Mouse (Mus musculus) hindbrain, embryonic 12.5 days (tissue): ENCODE data around the gene Slc8a1. TPM values are rescaled to one million over a fixed set of nuclear protein-coding genes. Genes with fewer than 3 reads are reported as not detected.

Experiments used
- ATAC-seq: fragments of 200-750 bp; cut with Nextera tagmentation; 2 replicates; pipeline ENCODE4 v1.8.0; 2017; ENCODE audit warnings: moderate TSS enrichment; ENCODE audit not compliant: low FRiP score
- H3K27ac ChIP-seq: fragments of 300-500 bp; sonication (generic); 2 replicates; pipeline ENCODE4 v1.5.1; 2016; ENCODE audit warnings: mild to moderate bottlenecking
- H3K27me3 ChIP-seq: fragments of 300-500 bp; sonication (generic); 2 replicates; pipeline ENCODE4 v1.6.1; 2016; ENCODE audit warnings: mild to moderate bottlenecking
- H3K36me3 ChIP-seq: fragments of 300-500 bp; sonication (generic); 2 replicates; pipeline ENCODE4 v1.6.1; 2016; ENCODE audit warnings: mild to moderate bottlenecking
- H3K4me1 ChIP-seq: fragments of 300-500 bp; sonication (generic); 2 replicates; pipeline ENCODE4 v1.6.1; 2016
- H3K4me2 ChIP-seq: fragments of 300-500 bp; sonication (generic); replicated peaks from 2 replicates; pipeline ENCODE4 v1.6.1; 2016; ENCODE audit warnings: mild to moderate bottlenecking
- H3K4me3 ChIP-seq: fragments of 300-500 bp; sonication (generic); 2 replicates; pipeline ENCODE4 v1.5.1; 2016; ENCODE audit warnings: mild to moderate bottlenecking
- H3K9ac ChIP-seq: fragments of 300-500 bp; sonication (generic); 2 replicates; pipeline ENCODE4 v1.6.1; 2016; ENCODE audit warnings: mild to moderate bottlenecking, moderate library complexity
- H3K9me3 ChIP-seq: fragments of 300-500 bp; sonication (generic); replicated peaks from 2 replicates; pipeline ENCODE4 v1.6.1; 2016; ENCODE audit warnings: mild to moderate bottlenecking
- WGBS: fragments of 180-500 bp; shearing (Covaris S2); methylation state at CpG from one replicate; pipeline ENCODE4 v1.1.7; 2016; 5-methylcytosine and 5-hydroxymethylcytosine counted together
- polyA plus RNA-seq: library from polyadenylated mRNA; unstranded; fragments of >200 nt; fragmentation: Nextera tagmentation; extraction: Ambion mirVana; gene quantifications from 2 replicates; pipeline ENCODE4 v1.2.1, GENCODE M21; 2016

Slc8a1 gene
- polyA plus RNA-seq: 9.0 and 10.7 TPM in 2 replicates

DNA sequence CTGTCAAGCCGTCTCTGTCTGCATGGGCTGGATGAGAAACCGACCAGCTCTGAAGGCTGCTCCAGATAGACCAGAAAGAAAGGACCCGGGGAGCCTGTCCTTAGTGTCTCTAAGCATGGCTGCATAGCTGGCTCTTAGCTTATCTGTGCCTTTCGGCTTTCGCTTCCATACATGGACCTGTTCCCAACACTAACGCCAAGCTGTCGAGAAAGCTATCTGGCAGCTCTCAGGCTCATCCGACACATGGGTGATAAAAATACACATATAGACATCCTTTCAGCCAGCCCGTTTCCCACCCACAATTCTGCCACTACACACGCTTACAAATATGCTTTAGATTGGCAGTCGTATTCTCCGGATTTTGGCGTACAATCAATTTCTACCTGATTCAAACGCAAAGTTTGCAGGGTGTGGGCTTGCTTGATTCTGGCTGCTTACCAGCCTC, at the start of gene Slc8a1:
TSS of gene Slc8a1 (minus strand) at position 67 of the 445 bp plus-strand sequence.
- no peak within 1 kb of the TSS for H3K4me3 ChIP-seq
- no peak for ATAC-seq
- H3K27me3 ChIP-seq: no peaks in the 10 kb centered on the region
- no peaks in the 10 kb centered on the region for H3K9me3 ChIP-seq
- H3K4me2 ChIP-seq: no peak within 1 kb of the TSS
- no peak within 1 kb of the TSS for H3K9ac ChIP-seq
- WGBS: 92% methylated on average over 14 of the region's 14 CpGs
- H3K4me1 ChIP-seq: no peaks in the 10 kb centered on the region
- no peaks in the 10 kb centered on the region for H3K36me3 ChIP-seq
- no peak within 1 kb of the TSS for H3K27ac ChIP-seq

DNA sequence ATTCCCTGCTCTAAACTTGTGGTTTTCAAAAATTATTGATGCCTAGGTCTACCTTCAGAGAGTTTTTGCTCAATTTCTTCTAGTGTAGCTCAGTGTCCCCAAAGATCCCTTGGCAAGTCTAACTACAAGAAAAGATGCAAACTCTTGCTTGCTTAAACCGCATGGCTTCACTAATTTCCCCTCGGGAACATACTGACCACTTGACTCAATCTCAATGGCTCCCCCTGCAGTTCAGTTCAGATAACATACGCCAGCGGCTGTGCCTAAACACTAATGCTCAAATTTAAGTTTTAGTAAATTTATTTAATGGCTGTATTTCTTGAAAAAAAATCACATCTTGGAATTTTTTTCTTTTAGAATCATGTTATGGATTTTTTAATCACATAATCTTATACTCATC, 49.2 kb upstream of the Slc8a1 start:
- ATAC-seq: no peak

DNA sequence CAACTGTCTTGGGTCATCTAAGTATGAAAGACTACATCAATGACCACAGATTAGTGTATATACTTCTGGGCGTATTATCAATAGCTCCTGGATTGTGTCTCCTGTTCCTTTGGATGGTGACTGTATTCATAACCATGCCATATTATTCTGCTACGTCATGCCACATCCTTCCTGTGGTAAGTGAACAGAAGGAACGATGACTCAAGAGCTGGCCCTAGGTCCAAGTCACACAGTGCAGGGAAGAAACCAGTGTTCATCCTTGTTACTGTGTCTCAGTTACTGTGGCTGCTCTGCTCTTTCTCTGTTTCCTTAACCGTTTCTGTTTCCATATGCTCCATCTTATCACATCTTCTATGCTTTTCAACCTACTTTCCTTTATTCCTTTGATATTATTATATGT, 44.1 kb upstream of the Slc8a1 start:
- 93% methylated on average over 4 of the region's 4 CpGs for WGBS
- ATAC-seq: no peak
- H3K4me1 ChIP-seq: no peaks in the 10 kb centered on the region
- H3K27me3 ChIP-seq: no peaks in the 10 kb centered on the region
- H3K27ac ChIP-seq: no peak overlapping the region
- H3K4me2 ChIP-seq: no peak overlapping the region
- H3K4me3 ChIP-seq: no peak overlapping the region
- no peaks in the 10 kb centered on the region for H3K36me3 ChIP-seq
- no peaks in the 10 kb centered on the region for H3K9me3 ChIP-seq
- no peak overlapping the region for H3K9ac ChIP-seq

More for the DNA sequence above, 49.2 kb upstream of the Slc8a1 start:
- no peak overlapping the region for H3K27ac ChIP-seq
- no peak overlapping the region for H3K4me2 ChIP-seq
- 46% methylated on average over 4 of the region's 4 CpGs for WGBS
- no peaks in the 10 kb centered on the region for H3K36me3 ChIP-seq
- H3K4me1 ChIP-seq: no peaks in the 10 kb centered on the region
- no peak overlapping the region for H3K9ac ChIP-seq
- H3K27me3 ChIP-seq: no peaks in the 10 kb centered on the region
- no peaks in the 10 kb centered on the region for H3K9me3 ChIP-seq
- no peak overlapping the region for H3K4me3 ChIP-seq

DNA sequence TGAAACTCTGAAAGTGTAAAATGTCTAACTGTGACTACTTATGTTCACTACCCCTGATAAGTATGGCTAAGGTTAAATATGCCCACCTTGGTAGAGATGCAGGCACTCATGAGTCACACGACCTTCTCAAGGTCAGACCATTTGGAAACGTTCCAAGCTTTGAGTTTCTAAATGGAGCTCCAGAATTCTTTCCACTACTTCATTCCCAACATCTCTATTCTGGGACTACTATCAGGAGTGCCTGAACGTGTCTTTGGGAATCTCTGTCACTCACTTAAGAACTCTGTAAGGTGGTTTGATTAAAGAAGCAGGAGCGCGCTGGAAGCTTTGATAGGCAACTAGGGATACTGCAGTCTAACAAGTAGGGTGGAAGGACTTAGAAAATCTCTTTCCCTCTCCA, 43.3 kb upstream of the Slc8a1 start:
- Histone ChIP-seq H3K4me2 (no peak overlapping the region), H3K27ac (no peak overlapping the region), H3K4me1 (no peaks in the 10 kb centered on the region), H3K9ac (no peak overlapping the region), H3K27me3 (no peaks in the 10 kb centered on the region), H3K36me3 (no peaks in the 10 kb centered on the region), H3K4me3 (no peak overlapping the region), H3K9me3 (no peaks in the 10 kb centered on the region)
- WGBS: 82% methylated on average over 5 of the region's 5 CpGs
- ATAC-seq: no peak

DNA sequence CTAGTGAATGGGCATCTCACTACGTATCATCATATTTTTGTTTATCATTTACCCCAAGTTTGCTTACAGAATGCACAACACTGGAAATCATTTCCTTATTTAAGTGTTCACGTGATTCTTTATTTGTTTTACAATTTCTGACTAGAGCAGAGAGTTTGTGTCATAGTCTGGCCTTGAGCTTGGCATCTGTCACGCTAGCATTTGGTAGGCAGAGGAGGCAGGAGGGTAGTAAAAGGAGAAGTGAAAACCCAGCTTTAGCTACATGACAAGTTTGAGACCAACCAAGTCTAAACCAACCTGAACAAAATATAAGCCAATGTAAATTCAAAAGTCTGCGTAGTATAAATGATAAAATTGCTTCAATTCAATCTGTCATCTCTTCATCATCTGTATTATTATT, 41.7 kb upstream of the Slc8a1 start:
- no peak overlapping the region for H3K4me2 ChIP-seq
- H3K27ac ChIP-seq: no peak overlapping the region
- no peaks in the 10 kb centered on the region for H3K36me3 ChIP-seq
- H3K4me3 ChIP-seq: no peak overlapping the region
- H3K4me1 ChIP-seq: no peaks in the 10 kb centered on the region
- 91% methylated on average over 4 of the region's 4 CpGs for WGBS
- H3K27me3 ChIP-seq: no peaks in the 10 kb centered on the region
- no peaks in the 10 kb centered on the region for H3K9me3 ChIP-seq
- no peak for ATAC-seq
- no peak overlapping the region for H3K9ac ChIP-seq

DNA sequence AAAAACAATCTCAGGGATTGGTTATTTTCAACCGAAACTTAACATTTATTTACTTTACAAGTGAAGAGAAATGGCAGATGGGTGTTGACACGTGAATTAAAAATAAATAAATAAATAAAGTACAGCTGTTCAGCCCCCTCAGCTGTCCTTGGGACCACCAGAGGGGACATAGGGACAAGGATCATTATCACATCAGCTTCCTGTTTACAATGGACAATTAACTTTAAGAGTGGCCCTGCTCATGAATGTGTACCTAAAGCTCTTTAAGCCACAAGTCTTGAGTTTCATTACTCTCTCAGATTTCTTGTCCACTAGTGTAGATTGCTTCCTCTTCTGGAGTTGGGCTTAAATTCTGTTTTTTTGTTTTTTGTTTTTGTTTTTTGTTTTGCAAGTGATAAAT, 12.5 kb upstream of the Slc8a1 start:
- ATAC-seq: no peak
- WGBS: 69% methylated on average over 2 of the region's 2 CpGs
- no peaks in the 10 kb centered on the region for H3K4me1 ChIP-seq
- no peak overlapping the region for H3K4me3 ChIP-seq
- H3K27ac ChIP-seq: no peak overlapping the region
- no peaks in the 10 kb centered on the region for H3K9me3 ChIP-seq
- H3K4me2 ChIP-seq: no peak overlapping the region
- H3K27me3 ChIP-seq: no peaks in the 10 kb centered on the region
- H3K9ac ChIP-seq: no peak overlapping the region
- no peaks in the 10 kb centered on the region for H3K36me3 ChIP-seq

DNA sequence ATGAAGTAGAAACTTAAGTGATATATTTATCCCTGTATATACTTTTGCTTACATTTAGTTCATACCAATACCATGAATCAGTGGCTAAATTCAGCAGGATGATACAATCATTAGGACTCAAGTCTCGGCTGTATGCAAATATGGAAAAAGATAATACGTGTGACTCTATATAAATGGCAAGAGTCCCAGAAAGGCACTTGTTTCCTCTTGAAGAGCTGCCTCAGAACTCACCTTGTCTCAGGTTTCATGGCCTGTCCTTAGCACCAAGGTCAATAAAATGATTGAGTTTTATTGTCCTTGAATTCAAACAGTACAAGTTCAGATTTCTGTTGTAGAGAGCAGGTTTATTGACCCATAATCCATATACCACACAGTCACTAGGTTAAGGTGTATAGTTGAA, 4.9 kb upstream of the Slc8a1 start:
- ATAC-seq: no peak
- no peak overlapping the region for H3K27ac ChIP-seq
- no peaks in the 10 kb centered on the region for H3K36me3 ChIP-seq
- H3K9me3 ChIP-seq: no peaks in the 10 kb centered on the region
- H3K9ac ChIP-seq: no peak overlapping the region
- no peaks in the 10 kb centered on the region for H3K27me3 ChIP-seq
- H3K4me1 ChIP-seq: no peaks in the 10 kb centered on the region
- no peak overlapping the region for H3K4me3 ChIP-seq
- WGBS: 90% methylated on average over 2 of the region's 2 CpGs
- no peak overlapping the region for H3K4me2 ChIP-seq

DNA sequence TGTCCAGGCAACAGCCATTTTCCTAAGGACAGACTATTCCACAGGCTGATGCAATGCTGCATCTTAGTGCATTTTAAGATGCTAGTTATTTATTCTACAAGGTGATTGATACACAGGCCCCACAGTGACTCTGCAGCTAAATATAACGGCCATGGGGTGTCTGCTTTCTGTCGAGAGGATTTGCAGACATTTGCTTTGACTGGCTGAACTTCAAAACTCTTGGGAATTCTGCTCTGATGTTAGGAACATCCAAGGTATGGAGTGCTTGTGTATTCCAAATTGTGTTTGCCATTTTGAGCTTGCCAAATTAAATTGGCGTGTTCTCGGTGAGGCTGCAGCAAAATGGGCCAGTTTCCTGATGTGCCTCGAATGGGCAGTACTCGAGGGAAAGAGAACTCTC, 2.4 kb upstream of the Slc8a1 start:
- Histone ChIP-seq H3K4me1 (no peaks in the 10 kb centered on the region), H3K27ac (no peak overlapping the region), H3K4me2 (no peak overlapping the region), H3K27me3 (no peaks in the 10 kb centered on the region), H3K36me3 (no peaks in the 10 kb centered on the region), H3K9me3 (no peaks in the 10 kb centered on the region), H3K9ac (no peak overlapping the region), H3K4me3 (no peak overlapping the region)
- 76% methylated on average over 6 of the region's 6 CpGs for WGBS
- no peak for ATAC-seq

DNA sequence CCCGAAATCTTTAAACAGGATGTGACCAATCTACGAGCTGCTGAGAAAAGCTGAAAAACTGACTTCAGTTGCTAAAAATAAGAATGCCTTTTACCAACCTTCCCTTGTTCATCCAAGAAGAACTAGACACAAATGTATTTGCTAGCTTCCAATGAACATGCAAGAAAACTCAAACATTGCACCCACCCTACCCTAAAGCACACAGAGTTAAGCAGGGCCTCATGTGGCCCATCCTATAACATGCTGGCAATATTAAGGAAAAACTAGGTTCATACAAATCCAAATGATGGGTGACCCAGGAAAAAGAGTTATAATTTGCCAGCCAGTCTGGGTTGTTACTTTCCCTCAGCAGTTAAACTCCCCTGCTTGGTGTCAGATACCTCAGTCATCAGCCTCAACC, 398 bp downstream of the Slc8a1 start:
- H3K9ac ChIP-seq: no peak overlapping the region
- no peaks in the 10 kb centered on the region for H3K4me1 ChIP-seq
- no peaks in the 10 kb centered on the region for H3K36me3 ChIP-seq
- no peak overlapping the region for H3K4me2 ChIP-seq
- H3K27me3 ChIP-seq: no peaks in the 10 kb centered on the region
- WGBS: 87% methylated on average over 2 of the region's 2 CpGs
- H3K9me3 ChIP-seq: no peaks in the 10 kb centered on the region
- no peak for ATAC-seq
- H3K27ac ChIP-seq: no peak overlapping the region
- H3K4me3 ChIP-seq: no peak overlapping the region

DNA sequence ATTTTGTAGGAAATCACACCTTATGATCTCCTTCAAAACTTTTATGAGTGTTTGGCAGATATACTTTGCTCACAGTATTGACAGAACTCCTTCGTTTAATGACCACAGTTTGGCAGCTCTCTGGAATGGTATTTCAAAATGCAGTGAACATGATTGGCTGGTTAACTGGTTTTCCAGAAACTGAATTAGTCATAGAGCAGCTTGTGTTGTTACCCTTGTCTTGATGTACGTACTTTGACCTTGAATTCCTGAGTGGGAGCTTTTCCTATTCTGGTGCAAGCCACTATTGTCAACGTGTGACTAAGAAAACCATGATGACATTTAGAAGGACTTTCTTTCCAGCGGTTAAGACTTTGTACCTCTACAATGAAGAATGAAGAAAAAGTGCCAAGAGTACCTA, 868 bp downstream of the Slc8a1 start:
- WGBS: 86% methylated on average over 4 of the region's 4 CpGs
- no peaks in the 10 kb centered on the region for H3K4me1 ChIP-seq
- no peak for ATAC-seq
- H3K27ac ChIP-seq: no peak overlapping the region
- no peak overlapping the region for H3K9ac ChIP-seq
- H3K36me3 ChIP-seq: no peaks in the 10 kb centered on the region
- H3K27me3 ChIP-seq: no peaks in the 10 kb centered on the region
- H3K4me3 ChIP-seq: no peak overlapping the region
- no peaks in the 10 kb centered on the region for H3K9me3 ChIP-seq
- no peak overlapping the region for H3K4me2 ChIP-seq

DNA sequence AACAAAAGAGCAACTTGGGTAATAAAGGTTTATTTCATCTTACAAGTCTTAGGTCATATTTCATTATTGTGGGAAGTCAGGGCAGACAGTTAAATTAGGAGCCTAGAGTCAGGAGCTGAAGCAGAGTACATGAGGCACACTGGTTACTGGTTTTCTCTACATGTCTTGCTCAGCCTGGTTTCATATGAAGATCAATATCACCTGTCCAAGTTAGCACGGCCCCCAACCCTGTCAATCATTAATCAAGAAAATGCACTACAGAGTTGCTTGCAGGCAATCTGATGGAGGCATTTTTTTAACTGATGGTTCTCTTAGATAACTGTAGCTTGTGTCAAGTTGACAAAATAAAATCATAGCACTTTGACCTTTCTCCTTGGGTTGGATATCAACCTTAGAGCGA, 2.6 kb downstream of the Slc8a1 start:
- no peak overlapping the region for H3K4me2 ChIP-seq
- H3K27ac ChIP-seq: no peak overlapping the region
- no peak overlapping the region for H3K4me3 ChIP-seq
- no peak for ATAC-seq
- no peaks in the 10 kb centered on the region for H3K27me3 ChIP-seq
- WGBS: 83% methylated on average over 2 of the region's 2 CpGs
- no peaks in the 10 kb centered on the region for H3K4me1 ChIP-seq
- H3K9ac ChIP-seq: no peak overlapping the region
- no peaks in the 10 kb centered on the region for H3K36me3 ChIP-seq
- no peaks in the 10 kb centered on the region for H3K9me3 ChIP-seq

DNA sequence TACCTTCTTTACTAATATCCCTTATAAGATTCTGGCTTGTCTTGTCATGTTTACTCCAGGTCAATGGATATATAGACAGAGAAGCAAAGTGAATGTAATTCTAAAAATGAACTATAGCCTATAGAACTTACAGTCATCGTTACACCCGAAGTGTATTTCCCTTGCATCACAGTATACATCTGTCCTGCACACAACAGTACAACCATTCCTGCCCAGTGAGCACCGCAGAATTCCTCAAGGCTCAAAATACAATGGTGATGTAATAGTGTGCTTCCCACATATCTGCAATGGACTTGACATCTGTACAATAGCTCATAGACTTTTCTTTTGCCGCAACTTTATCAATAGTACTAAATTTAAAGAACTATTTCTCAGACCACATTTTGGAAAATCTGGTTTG, 8.3 kb downstream of the Slc8a1 start:
- 91% methylated on average over 4 of the region's 4 CpGs for WGBS
- Histone ChIP-seq H3K27me3 (no peaks in the 10 kb centered on the region), H3K9me3 (no peaks in the 10 kb centered on the region), H3K4me3 (no peak overlapping the region), H3K4me2 (no peak overlapping the region), H3K27ac (no peak overlapping the region), H3K36me3 (no peaks in the 10 kb centered on the region), H3K9ac (no peak overlapping the region), H3K4me1 (no peaks in the 10 kb centered on the region)
- no peak for ATAC-seq

DNA sequence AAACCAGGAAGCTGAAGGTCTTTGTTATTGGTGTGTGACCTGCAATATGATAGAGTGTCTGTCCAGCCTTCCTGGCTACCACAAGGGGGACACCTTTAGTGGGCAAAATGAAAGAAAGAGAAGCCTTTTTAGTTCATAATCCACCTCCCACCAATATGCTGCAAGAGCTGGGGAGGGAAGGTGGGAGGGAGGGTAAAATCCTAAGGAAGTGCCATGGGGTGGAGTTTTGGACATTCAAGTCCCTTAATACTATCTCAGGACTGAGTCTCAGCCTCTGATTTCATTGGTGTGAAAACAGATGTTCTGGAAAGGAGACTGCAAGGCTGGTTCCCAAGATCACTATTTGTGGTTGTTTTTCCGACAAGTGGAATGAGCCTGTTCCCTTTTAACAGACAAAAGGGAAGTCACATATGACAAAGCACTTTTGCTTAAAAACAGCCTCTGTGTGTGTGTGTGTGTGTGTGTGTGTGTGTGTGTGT, 25.9 kb downstream of the Slc8a1 start:
- Histone ChIP-seq H3K9ac (no peak overlapping the region), H3K9me3 (no peaks in the 10 kb centered on the region), H3K4me3 (no peak overlapping the region), H3K4me2 (no peak overlapping the region), H3K36me3 (no peaks in the 10 kb centered on the region), H3K27ac (no peak overlapping the region), H3K4me1 (no peaks in the 10 kb centered on the region), H3K27me3 (no peaks in the 10 kb centered on the region)
- no peak for ATAC-seq
- WGBS: 81% methylated on average over 1 of the region's 1 CpGs
